Mouse (Mus musculus): ENCODE measurements at regions not wholly inside any gene's neighbourhood (a gene's known extent, or its start where the extent isn't known, plus 50 kb on each side); places are given as distances from the start of the nearest gene placed in this dataset.

GRCm38 (mm10) chr4:105914996-105915395 is 125.3 kb downstream of the Gm12728 start:
- TF ChIP-seq POLR2A (IDR thresholded peaks at IDR 0.05; ENCODE audit: borderline replicate concordance, extremely low read depth, insufficient read depth, insufficient read length, poor library complexity, severe bottlenecking) (no peak), CTCF (IDR thresholded peaks at IDR 0.05; ENCODE audit: borderline replicate concordance, extremely low read depth, insufficient read depth, insufficient read length) (peak; percentile 62)
- peak; percentile 71 for DNase-seq (ENCODE audit: low read depth)

GRCm38 (mm10) chr4:105916229-105916628 is 126.6 kb downstream of the Gm12728 start:
- DNase-seq (ENCODE audit: low read depth): no peak
- TF ChIP-seq POLR2A (IDR thresholded peaks at IDR 0.05; ENCODE audit: borderline replicate concordance, extremely low read depth, insufficient read depth, insufficient read length, poor library complexity, severe bottlenecking): no peak
- no peak for TF ChIP-seq CTCF (IDR thresholded peaks at IDR 0.05; ENCODE audit: borderline replicate concordance, extremely low read depth, insufficient read depth, insufficient read length)

GRCm38 (mm10) chr4:105924781-105925382 is 135.2 kb downstream of the Gm12728 start:
- peak; percentile 13 for DNase-seq (ENCODE audit: low read depth)
- no peak for TF ChIP-seq CTCF (IDR thresholded peaks at IDR 0.05; ENCODE audit: borderline replicate concordance, extremely low read depth, insufficient read depth, insufficient read length)
- TF ChIP-seq POLR2A (IDR thresholded peaks at IDR 0.05; ENCODE audit: borderline replicate concordance, extremely low read depth, insufficient read depth, insufficient read length, poor library complexity, severe bottlenecking): no peak

- TF ChIP-seq POLR2A (IDR thresholded peaks at IDR 0.05; ENCODE audit: borderline replicate concordance, extremely low read depth, insufficient read depth, insufficient read length, poor library complexity, severe bottlenecking) (no peak), CTCF (IDR thresholded peaks at IDR 0.05; ENCODE audit: borderline replicate concordance, extremely low read depth, insufficient read depth, insufficient read length) (no peak)
- DNase-seq (ENCODE audit: low read depth): no peak
Measured at GRCm38 (mm10) chr4:105925506-105925905, 135.8 kb downstream of the Gm12728 start.

- no peak for DNase-seq (ENCODE audit: low read depth)
- TF ChIP-seq POLR2A (IDR thresholded peaks at IDR 0.05; ENCODE audit: borderline replicate concordance, extremely low read depth, insufficient read depth, insufficient read length, poor library complexity, severe bottlenecking) (no peak), CTCF (IDR thresholded peaks at IDR 0.05; ENCODE audit: borderline replicate concordance, extremely low read depth, insufficient read depth, insufficient read length) (no peak)
Measured at GRCm38 (mm10) chr4:105929658-105930057, 140.0 kb downstream of the Gm12728 start.

- DNase-seq (ENCODE audit: low read depth): no peak
- TF ChIP-seq POLR2A (IDR thresholded peaks at IDR 0.05; ENCODE audit: borderline replicate concordance, extremely low read depth, insufficient read depth, insufficient read length, poor library complexity, severe bottlenecking) (no peak), CTCF (IDR thresholded peaks at IDR 0.05; ENCODE audit: borderline replicate concordance, extremely low read depth, insufficient read depth, insufficient read length) (no peak)
Measured at GRCm38 (mm10) chr4:105934971-105935370, 145.3 kb downstream of the Gm12728 start.

- TF ChIP-seq CTCF (IDR thresholded peaks at IDR 0.05; ENCODE audit: borderline replicate concordance, extremely low read depth, insufficient read depth, insufficient read length) (no peak), POLR2A (IDR thresholded peaks at IDR 0.05; ENCODE audit: borderline replicate concordance, extremely low read depth, insufficient read depth, insufficient read length, poor library complexity, severe bottlenecking) (no peak)
- DNase-seq (ENCODE audit: low read depth): no peak
Measured at GRCm38 (mm10) chr4:105936755-105937514, 147.3 kb downstream of the Gm12728 start.

- no peak for DNase-seq (ENCODE audit: low read depth)
- no peak for TF ChIP-seq CTCF (IDR thresholded peaks at IDR 0.05; ENCODE audit: borderline replicate concordance, extremely low read depth, insufficient read depth, insufficient read length)
- TF ChIP-seq POLR2A (IDR thresholded peaks at IDR 0.05; ENCODE audit: borderline replicate concordance, extremely low read depth, insufficient read depth, insufficient read length, poor library complexity, severe bottlenecking): no peak
Measured at GRCm38 (mm10) chr4:105937587-105937986, 147.9 kb downstream of the Gm12728 start.

- TF ChIP-seq POLR2A (IDR thresholded peaks at IDR 0.05; ENCODE audit: borderline replicate concordance, extremely low read depth, insufficient read depth, insufficient read length, poor library complexity, severe bottlenecking) (no peak), CTCF (IDR thresholded peaks at IDR 0.05; ENCODE audit: borderline replicate concordance, extremely low read depth, insufficient read depth, insufficient read length) (no peak)
- no peak for DNase-seq (ENCODE audit: low read depth)
Measured at GRCm38 (mm10) chr4:105938886-105939285, 149.2 kb downstream of the Gm12728 start.

- TF ChIP-seq CTCF (IDR thresholded peaks at IDR 0.05; ENCODE audit: borderline replicate concordance, extremely low read depth, insufficient read depth, insufficient read length) (no peak), POLR2A (IDR thresholded peaks at IDR 0.05; ENCODE audit: borderline replicate concordance, extremely low read depth, insufficient read depth, insufficient read length, poor library complexity, severe bottlenecking) (no peak)
- no peak for DNase-seq (ENCODE audit: low read depth)
Measured at GRCm38 (mm10) chr4:105939636-105940199, 150.0 kb downstream of the Gm12728 start.

GRCm38 (mm10) chr4:105940891-105941290 is 151.2 kb downstream of the Gm12728 start:
- no peak for DNase-seq (ENCODE audit: low read depth)
- TF ChIP-seq CTCF (IDR thresholded peaks at IDR 0.05; ENCODE audit: borderline replicate concordance, extremely low read depth, insufficient read depth, insufficient read length): no peak
- no peak for TF ChIP-seq POLR2A (IDR thresholded peaks at IDR 0.05; ENCODE audit: borderline replicate concordance, extremely low read depth, insufficient read depth, insufficient read length, poor library complexity, severe bottlenecking)
